Mouse (Mus musculus): Measurements from ENCODE around the gene Tenm4. TPM values are rescaled to one million over a fixed set of nuclear protein-coding genes. Genes with fewer than 3 reads are reported as not detected.

The Tenm4 gene
- total and polyA plus RNA-seq, 3 experiments, result 9.2 to 15.2 TPM; not detected in 1

DNA sequence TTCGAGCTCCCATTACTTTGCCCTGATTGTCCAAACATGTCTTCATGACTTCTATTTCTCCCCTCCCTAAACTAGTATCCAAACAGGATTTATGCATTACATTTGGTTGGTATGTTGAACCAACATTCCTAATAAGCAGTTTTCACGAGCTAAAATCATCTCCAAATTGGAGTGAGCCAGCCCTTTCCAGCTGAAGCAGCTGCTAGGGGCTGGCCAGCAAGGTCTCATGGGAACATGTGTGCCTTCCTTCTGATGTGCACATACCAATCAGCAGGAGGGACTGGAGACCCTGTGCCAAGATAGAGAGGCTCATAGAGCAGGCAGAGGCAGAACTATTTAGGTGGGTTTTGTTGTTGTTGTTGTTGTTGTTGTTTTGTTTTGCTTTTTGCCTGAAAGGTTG, 69.6 kb downstream of the Tenm4 start:
- no peak for TF ChIP-seq JUND (IDR thresholded peaks at IDR 0.05; ENCODE audit: low read depth, low read length)
- TF ChIP-seq ETS1 (IDR thresholded peaks at IDR 0.05; ENCODE audit: low read depth, low read length), result no peak
- no peak for TF ChIP-seq EP300 (IDR thresholded peaks at IDR 0.05; ENCODE audit: low read depth in 1 of 2, low read length in 2 of 2)
- TF ChIP-seq ZC3H11A (IDR thresholded peaks at IDR 0.05; ENCODE audit: low read depth, low read length), result no peak
- no peak for TF ChIP-seq CHD2 (IDR thresholded peaks at IDR 0.05; ENCODE audit: low read length)
- TF ChIP-seq MAFK (IDR thresholded peaks at IDR 0.05; ENCODE audit: borderline replicate concordance, low read depth, low read length), result no peak
- TF ChIP-seq POLR2A (IDR thresholded peaks at IDR 0.05; ENCODE audit: control insufficient read depth in 1 of 2, insufficient read depth in 1 of 2, low read depth in 1 of 2, low read length in 2 of 2, poor library complexity in 1 of 2), result no peak
- TF ChIP-seq MAZ (IDR thresholded peaks at IDR 0.05; ENCODE audit: low read depth, low read length), result no peak
- no peak for TF ChIP-seq SIN3A (IDR thresholded peaks at IDR 0.05; ENCODE audit: low read length)
- TF ChIP-seq ZKSCAN1 (IDR thresholded peaks at IDR 0.05; ENCODE audit: low read depth, low read length), result no peak
- TF ChIP-seq ZNF384 (IDR thresholded peaks at IDR 0.05; ENCODE audit: low read depth, low read length), result no peak
- TF ChIP-seq MEF2A (IDR thresholded peaks at IDR 0.05; ENCODE audit: extremely low read depth, insufficient replicate concordance, low read depth, low read length, poor library complexity, severe bottlenecking), result no peak

GRCm38 (mm10) chr7:96242328-96243185, 71.5 kb downstream of the Tenm4 start:
- no peaks in the 10 kb centered on the region for H3K36me3 ChIP-seq (ENCODE audit: control insufficient read depth in 1 of 2, insufficient read depth in 2 of 2, low read length in 2 of 2)
- no peak for TF ChIP-seq MAFK (IDR thresholded peaks at IDR 0.05; ENCODE audit: borderline replicate concordance, low read depth, low read length)
- TF ChIP-seq ZMIZ1 (IDR thresholded peaks at IDR 0.05; ENCODE audit: low read depth, low read length), result no peak
- TF ChIP-seq E2F4 (IDR thresholded peaks at IDR 0.05; ENCODE audit: borderline replicate concordance, low read depth, low read length), result no peak
- TF ChIP-seq TCF12 (IDR thresholded peaks at IDR 0.05; ENCODE audit: low read depth, low read length), result no peak
- no peak for TF ChIP-seq UBTF (IDR thresholded peaks at IDR 0.05; ENCODE audit: borderline replicate concordance, insufficient read depth, low read depth, low read length)
- TF ChIP-seq JUND (IDR thresholded peaks at IDR 0.05; ENCODE audit: low read depth, low read length), result no peak
- TF ChIP-seq SIN3A (IDR thresholded peaks at IDR 0.05; ENCODE audit: low read length), result no peak
- TF ChIP-seq RAD21 (IDR thresholded peaks at IDR 0.05; ENCODE audit: low read depth, low read length), result no peak
- TF ChIP-seq GABPA (IDR thresholded peaks at IDR 0.05; ENCODE audit: low read depth, low read length), result no peak
- no peak for TF ChIP-seq USF2 (IDR thresholded peaks at IDR 0.05; ENCODE audit: borderline replicate concordance in 1 of 2, insufficient read depth in 1 of 2, low read depth in 1 of 2, low read length in 2 of 2)
- no peak for TF ChIP-seq KAT2A (conservative IDR thresholded peaks at IDR 0.05; ENCODE audit: low read depth, low read length)
- no peak for TF ChIP-seq POLR2A (IDR thresholded peaks at IDR 0.05; ENCODE audit: control insufficient read depth in 1 of 2, insufficient read depth in 1 of 2, low read depth in 1 of 2, low read length in 2 of 2, poor library complexity in 1 of 2)
- no peak for TF ChIP-seq ZNF384 (IDR thresholded peaks at IDR 0.05; ENCODE audit: low read depth, low read length)
- no peak for TF ChIP-seq TBP (IDR thresholded peaks at IDR 0.05; ENCODE audit: low read depth, low read length)
- TF ChIP-seq NELFE (IDR thresholded peaks at IDR 0.05; ENCODE audit: low read depth, low read length), result no peak
- TF ChIP-seq MEF2A (IDR thresholded peaks at IDR 0.05; ENCODE audit: extremely low read depth, insufficient replicate concordance, low read depth, low read length, poor library complexity, severe bottlenecking), result no peak
- no peak for TF ChIP-seq ZC3H11A (IDR thresholded peaks at IDR 0.05; ENCODE audit: low read depth, low read length)
- TF ChIP-seq EP300 (IDR thresholded peaks at IDR 0.05; ENCODE audit: low read depth in 1 of 2, low read length in 2 of 2), result no peak
- no peak for TF ChIP-seq MAZ (IDR thresholded peaks at IDR 0.05; ENCODE audit: low read depth, low read length)
- DNase-seq (ENCODE audit: low read depth, low spot score), result no peak

More for the DNA sequence above, 69.6 kb downstream of the Tenm4 start:
- Histone ChIP-seq H3K27ac (ENCODE audit: control insufficient read depth, low read depth, low read length) (no peak overlapping the region), H3K27me3 (ENCODE audit: control insufficient read depth in 1 of 2, insufficient read depth in 2 of 2, low read length in 2 of 2) (no peaks in the 10 kb centered on the region), H3K4me1 (ENCODE audit: control insufficient read depth in 1 of 2, insufficient read depth in 2 of 2, low read length in 2 of 2) (no peaks in the 10 kb centered on the region), H3K9me3 (replicated peaks; ENCODE audit: insufficient read depth, low read length) (no peaks in the 10 kb centered on the region), H3K4me3 (ENCODE audit: control insufficient read depth in 1 of 2, insufficient read depth in 1 of 2, low read depth in 2 of 2, low read length in 2 of 2) (no peak overlapping the region), H3K79me2 (ENCODE audit: control insufficient read depth, insufficient read depth, low read length, poor library complexity) (no peaks in the 10 kb centered on the region), H3K36me3 (ENCODE audit: control insufficient read depth in 1 of 2, insufficient read depth in 2 of 2, low read length in 2 of 2) (no peaks in the 10 kb centered on the region), H3K9ac (ENCODE audit: control insufficient read depth, low read depth, low read length, poor library complexity, severe bottlenecking) (no peak overlapping the region)
- no peak for DNase-seq (ENCODE audit: low read depth, low spot score)

More at GRCm38 (mm10) chr7:96242328-96243185, 71.5 kb downstream of the Tenm4 start:
- H3K27me3 ChIP-seq (ENCODE audit: control insufficient read depth in 1 of 2, insufficient read depth in 2 of 2, low read length in 2 of 2), result no peaks in the 10 kb centered on the region
- no peak overlapping the region for H3K27ac ChIP-seq (ENCODE audit: control insufficient read depth, low read depth, low read length)
- no peak overlapping the region for H3K9ac ChIP-seq (ENCODE audit: control insufficient read depth, low read depth, low read length, poor library complexity, severe bottlenecking)
- H3K79me2 ChIP-seq (ENCODE audit: control insufficient read depth, insufficient read depth, low read length, poor library complexity), result no peaks in the 10 kb centered on the region
- no peaks in the 10 kb centered on the region for H3K9me3 ChIP-seq (replicated peaks; ENCODE audit: insufficient read depth, low read length)
- H3K4me1 ChIP-seq (ENCODE audit: control insufficient read depth in 1 of 2, insufficient read depth in 2 of 2, low read length in 2 of 2), result no peaks in the 10 kb centered on the region
- H3K4me3 ChIP-seq (ENCODE audit: control insufficient read depth in 1 of 2, insufficient read depth in 1 of 2, low read depth in 2 of 2, low read length in 2 of 2), result no peak overlapping the region
